Mouse (Mus musculus) ovary, postnatal 10 days (tissue): ENCODE measurements around the gene Samd8.
A peak's percentile ranks its signal among the peaks of the same experiment; 100 is the strongest.

Experiments used
- DNase-seq: peaks from one replicate; pipeline ENCODE4 v3.0.0; 2022; ENCODE audit warnings: low spot score

Gene Samd8

DNA sequence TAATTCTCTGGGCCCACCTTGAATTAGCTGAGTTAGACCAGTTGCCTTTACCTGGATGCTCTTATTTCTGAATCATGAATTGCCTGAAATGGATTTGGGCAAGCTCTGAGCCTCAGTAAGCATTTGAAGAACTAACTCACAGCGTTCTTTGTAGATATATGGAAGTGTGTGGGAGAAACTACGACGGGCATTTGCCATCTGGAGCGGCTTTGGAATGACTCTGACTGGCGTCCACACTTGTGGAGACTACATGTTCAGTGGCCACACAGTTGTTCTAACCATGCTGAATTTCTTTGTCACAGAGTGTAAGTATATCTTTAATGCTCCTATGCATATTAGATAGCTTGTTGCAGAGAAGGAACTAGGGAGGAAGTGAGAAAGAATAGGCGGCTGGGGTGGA is 41.9 kb downstream of the Samd8 start:
- no peak for DNase-seq

- no peak for DNase-seq
Observed at GRCm38 (mm10) chr14:21800641-21801040, 50.3 kb downstream of the Samd8 start.

- no peak for DNase-seq
Observed at GRCm38 (mm10) chr14:21801624-21802023, 51.3 kb downstream of the Samd8 start.

DNA sequence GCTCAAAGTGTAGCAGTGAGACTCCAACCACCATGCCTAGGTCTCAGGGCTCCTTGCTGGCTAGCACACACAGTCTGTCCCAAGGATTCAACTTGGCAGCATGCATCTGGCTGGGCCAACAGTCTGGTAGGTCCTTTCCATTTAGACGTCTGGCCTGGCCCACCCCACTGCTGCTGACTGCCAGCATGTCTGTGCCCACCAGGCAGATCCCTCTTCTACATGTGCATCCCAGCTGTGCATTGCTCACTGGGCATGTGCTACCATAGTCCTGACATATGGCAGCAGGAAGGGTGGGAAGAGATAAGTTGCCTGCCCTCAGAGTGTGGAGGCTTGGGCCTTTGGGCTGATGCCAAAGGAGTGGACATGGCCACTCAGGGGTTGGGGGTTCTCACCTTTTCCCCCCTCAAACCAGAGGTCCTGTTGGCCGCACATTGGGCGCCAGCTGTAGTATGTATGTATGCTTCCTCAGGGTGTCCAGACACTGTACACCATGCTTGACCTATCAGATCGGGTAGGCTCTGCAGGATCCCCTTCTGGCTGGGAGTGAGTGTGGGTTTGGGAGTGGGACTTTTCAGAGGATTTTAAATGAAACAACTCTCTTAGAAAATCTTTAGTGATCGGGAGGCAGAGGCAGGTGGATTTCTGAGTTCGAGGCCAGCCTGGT is 52.3 kb downstream of the Samd8 start:
- no peak for DNase-seq

- no peak for DNase-seq
Observed at GRCm38 (mm10) chr14:21806203-21806602, 55.9 kb downstream of the Samd8 start.

DNA sequence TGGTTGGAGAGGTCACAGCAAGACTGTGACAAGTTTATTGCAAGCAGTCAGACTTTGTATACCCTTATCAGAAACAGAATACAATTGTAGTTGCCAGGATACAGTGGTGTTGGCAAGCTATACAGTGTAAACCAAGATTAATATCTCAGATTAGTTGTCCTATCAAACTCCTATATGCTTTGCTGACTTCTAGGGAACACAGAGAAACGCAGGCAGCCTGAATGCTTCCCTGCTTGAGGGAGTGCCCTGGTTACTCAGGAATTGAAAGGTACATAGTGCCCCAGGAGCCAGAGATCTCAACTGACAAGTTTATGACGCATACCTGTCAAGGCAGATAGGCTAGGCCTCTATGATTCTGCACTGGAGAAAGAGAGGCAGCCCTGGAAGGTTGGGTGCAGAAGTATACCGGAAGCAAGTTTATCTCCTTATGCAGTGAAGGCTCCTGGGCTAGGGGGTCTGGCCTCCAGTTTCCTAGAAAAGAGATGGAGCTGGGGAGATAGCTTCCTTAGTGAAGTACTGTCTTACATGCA is 56.4 kb downstream of the Samd8 start:
- no peak for DNase-seq

GRCm38 (mm10) chr14:21808208-21808922 is 58.0 kb downstream of the Samd8 start:
- no peak for DNase-seq

- DNase-seq: no peak
Observed at GRCm38 (mm10) chr14:21809418-21809817, 59.1 kb downstream of the Samd8 start.

DNA sequence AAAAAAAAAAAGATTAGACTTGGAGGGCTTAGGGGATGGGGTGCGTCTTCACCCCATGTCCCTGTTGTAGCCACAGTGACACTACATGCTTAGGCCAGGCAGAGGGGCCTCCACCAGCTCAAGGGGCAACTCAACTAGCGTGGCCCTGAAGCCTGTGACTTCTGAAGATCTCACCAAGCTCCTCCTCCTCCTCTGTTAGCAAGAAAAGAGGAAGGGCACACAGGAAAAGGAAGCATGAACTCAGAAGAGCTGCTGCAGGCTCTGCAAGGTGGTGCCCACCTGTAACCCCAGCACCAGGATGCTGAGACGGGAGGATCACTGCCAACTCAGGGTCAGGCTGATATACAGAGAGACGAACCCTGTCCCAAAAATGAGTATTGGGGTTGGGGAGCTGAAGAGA is 61.0 kb downstream of the Samd8 start:
- DNase-seq: no peak

- no peak for DNase-seq
Observed at GRCm38 (mm10) chr14:21811744-21812393, 61.5 kb downstream of the Samd8 start.

- DNase-seq: no peak
Observed at GRCm38 (mm10) chr14:21812590-21813162, 62.3 kb downstream of the Samd8 start.

DNA sequence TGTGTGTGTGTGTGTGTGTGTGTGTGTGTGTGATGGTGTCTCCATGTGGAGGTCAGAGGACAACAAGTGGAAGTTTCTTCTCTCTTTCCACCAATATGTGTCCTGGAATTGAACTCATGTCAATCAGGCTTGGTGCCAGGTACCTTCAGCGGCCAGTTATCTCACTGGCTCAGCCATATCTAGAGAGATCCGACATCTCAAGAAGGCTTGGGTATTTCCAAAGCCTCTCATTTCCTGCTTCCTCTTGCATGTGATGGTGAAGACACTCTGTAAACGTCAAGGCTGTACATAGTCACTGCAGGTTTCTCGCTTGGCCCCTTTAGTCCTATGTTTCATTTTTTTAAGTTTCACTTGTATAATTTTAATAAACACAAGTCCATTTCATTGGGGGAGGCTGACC is 62.9 kb downstream of the Samd8 start:
- no peak for DNase-seq

DNA sequence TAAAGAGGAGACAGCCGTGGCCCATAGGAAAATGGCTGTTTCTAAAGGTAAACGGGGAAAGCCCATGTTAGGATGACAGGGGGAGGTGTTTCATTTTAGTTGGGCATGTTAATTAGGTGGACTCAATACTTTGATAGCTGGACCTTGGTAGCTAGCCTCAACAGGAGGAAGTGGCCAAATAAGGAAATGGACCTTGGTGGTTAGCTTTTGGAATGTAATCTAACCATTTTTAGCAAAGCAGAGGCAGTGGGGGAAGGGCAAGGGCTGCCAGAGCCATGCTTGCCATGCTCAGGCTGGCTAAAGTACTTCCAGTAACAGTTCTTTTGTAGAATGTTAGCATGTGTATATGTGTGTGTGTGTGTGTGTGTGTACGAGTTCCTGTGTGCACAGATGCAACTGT is 63.5 kb downstream of the Samd8 start:
- DNase-seq: no peak

DNA sequence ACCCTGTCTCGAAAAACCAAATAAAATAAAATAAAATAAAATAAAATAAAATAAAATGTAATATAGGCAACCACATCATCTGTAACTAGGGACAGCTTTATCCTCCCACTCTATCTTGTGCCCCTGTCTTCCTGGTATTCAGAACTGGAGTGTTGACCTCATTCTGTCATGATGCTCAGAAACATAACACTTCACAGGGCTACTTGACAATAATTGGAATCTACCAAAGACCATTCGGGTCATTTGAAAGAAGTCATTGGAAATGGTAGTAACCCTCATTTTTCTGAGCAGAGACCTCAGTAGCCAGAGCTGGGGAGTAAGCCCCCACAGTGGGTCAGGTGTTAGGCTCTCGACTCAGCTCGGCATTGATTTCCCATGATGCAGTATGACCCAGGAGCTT is 64.3 kb downstream of the Samd8 start:
- DNase-seq: no peak

DNA sequence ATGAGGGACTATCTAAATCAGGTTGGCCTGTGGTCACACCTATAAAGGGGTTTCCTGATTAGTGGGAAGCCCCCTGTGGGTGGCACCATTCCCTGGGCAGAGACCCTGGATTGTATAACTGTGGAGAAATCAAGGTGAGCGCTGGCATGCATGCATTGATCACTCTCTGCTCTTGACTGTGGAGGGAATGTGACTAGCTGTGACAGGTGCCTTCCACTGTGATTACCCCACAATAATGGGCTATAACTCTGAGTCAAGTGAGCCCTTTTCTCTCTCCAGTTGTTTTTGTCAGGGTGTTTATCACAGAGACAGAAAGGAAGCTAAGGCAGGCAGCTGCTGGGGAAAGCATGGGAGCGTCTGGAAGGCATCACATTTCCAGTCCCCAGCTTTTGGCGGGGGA is 65.9 kb downstream of the Samd8 start:
- DNase-seq: no peak

GRCm38 (mm10) chr14:21817453-21817852 is 67.1 kb downstream of the Samd8 start:
- no peak for DNase-seq

DNA sequence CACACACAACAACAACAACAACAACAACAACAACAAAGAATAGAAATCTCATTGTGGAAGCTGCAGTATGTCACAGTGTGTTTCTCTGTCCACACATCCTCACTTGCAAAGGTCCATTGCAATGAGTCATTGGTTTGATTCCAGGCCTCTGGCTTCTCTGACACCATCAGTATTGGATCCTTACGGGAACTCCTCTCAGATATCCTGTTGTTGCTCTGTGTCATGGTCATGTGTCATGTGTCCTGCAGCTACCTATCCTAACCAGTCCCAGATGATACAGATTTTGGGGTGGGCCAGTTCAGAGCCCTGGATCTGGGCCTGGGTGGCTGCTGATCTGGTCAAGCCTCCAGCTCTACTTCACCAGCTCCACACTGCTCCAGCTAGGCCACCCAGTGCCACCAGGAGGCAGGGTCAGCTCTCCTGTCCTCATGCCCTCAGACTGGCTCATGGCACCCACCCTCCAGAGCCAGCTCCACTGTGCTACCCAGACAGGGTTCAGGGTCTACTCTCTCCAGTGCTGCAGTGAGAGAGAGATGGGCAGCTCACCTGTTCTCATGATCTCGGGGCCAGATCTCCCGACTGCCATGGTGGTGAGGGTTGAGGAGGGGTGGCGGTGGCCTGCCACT is 70.7 kb downstream of the Samd8 start:
- no peak for DNase-seq

DNA sequence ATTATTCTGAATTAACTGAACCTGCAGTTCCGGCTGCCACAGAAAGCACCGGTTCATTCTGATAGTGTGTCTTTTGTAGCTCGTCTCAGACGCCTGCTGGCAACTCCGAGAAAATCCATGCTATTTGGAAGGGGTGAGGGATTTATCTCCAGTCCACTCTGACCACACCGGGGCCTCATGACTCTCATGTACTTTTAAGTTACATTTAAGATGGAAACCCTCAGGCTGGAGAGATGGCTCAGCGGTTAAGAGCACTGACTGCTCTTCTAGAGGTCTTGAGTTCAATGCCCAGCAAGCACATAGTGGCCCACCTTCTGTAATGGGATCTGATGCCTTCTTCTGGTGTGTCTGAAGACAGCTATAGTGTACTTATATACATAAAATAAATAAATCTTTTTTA is 72.0 kb downstream of the Samd8 start:
- no peak for DNase-seq

DNA sequence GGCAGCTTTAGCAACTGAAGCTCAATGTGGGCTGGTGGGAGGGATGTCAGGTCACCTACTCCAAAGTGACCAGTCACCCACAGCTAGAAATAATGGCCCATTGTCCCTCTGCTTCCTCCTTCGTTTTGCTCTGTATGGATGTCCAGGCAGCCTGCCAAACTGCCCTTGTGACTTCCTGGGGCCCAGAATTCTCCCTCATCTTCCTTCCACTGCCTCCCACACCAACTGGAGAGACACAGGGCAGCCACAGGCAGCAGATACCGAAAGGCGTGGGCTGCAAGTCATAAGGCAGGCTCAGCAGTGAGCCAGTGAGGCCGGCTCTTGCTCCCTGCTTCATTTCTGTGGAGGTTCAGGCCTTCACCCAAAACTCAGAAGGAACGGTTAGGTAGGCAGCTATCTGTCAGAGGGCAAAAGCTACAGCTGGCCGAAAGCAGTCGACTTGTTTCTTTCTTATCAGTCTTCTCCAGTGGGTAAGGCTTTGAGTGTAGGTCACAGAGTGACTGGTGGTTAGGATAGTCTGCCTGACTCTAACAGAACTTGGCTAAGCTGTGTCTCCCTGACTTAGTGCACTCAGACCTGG is 72.6 kb downstream of the Samd8 start:
- peak; percentile 38 for DNase-seq

GRCm38 (mm10) chr14:21823897-21824296 is 73.6 kb downstream of the Samd8 start:
- DNase-seq: no peak

DNA sequence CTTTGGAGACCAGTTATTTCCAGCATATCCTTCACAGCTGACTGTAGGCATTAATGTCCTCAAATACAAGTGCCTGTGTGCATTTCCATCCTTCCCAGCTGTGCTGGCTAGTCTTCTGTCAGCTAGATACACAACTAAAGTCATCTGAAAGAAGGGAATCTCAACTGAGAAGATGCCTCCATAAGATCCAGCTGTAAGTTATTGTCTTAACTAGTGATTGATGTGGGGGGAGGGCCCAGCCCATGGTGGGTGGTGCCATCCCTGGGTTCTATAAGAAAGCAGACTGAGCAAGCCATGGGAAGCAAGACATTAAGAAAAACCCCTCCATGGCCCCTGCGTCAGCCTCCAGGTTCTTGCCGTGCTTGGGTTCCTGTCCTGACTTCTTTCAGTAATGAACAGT is 74.6 kb downstream of the Samd8 start, which contains the start of gene Vdac2:
TSS of gene Vdac2 (plus strand) at position 301 of the 400 bp plus-strand sequence.
- DNase-seq: no peak
